Mouse (Mus musculus) spleen, adult 18-20 months (tissue): ENCODE data around the gene Tsc2.
"Not testable (repeated sequence)": the region's sequence is repeated elsewhere in the genome, so short reads cannot be mapped to it uniquely, and the experiment has no call there.

Source experiments
- DNase-seq, 2 experiments: peaks; one replicate each; pipeline ENCODE4 v3.0.0; 2022; ENCODE audit warnings: mixed read lengths in 2 of 2

Tsc2 gene

DNA sequence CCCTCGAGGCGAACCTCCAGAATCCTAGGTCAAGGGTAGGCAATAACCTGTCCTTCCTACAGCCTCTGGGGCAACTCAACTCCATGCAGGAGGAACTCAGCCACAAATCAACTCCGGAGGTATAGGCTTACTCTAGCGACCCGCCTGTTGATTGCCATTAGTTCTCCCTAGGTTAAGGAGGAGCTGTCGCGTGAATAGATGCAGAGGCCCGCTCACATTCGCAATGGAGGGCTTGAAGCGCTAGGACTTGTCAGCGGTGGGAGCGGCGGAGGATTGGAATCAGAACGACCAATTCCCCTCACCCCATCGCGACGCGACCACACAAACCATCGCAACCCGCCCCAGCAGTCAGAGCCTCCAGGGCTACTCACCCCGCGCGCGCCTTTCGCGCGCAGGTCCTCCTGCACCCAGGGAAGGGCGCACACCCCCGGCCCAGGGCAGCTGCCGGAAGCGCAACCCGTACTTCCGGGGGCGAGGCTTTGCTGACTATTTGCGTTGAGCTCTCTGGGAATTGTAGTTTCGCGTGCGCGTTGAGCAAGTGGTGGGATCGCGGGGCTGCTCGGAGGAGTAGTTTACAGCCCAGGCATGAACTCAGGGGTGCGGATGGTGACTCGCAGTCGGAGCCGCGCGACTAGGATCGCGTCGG is at the start of gene Tsc2, which contains the start of gene Nthl1:
Gene Tsc2, minus strand, starts transcription at position 464 of the 646 bp plus-strand sequence.
Gene Nthl1, plus strand, starts transcription at position 514 of the 646 bp plus-strand sequence.
- DNase-seq = peak; percentile 60 to 73

DNA sequence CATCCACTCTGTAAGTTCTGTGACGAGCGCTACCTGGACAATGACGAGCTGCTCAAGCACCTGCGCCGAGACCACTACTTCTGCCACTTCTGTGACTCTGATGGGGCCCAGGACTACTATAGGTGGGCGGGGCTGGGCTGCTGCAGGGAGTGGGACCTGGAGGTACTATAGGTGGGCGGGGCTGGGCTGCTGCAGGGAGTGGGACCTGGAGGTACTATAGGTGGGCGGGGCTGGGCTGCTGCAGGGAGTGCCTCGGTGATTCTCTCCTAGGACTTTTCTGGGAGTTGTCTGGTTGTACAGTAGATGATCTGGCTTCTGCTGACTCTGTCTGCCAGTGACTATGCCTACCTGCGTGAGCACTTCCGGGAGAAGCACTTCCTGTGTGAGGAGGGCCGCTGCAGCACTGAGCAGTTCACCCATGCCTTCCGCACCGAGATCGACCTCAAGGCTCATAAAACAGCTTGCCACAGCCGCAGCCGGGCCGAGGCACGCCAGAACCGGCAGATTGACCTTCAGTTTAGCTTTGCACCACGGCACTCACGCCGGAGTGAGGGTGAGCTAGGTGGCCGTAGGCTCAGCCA is 45.2 kb upstream of the Tsc2 start:
- DNase-seq = no peak

DNA sequence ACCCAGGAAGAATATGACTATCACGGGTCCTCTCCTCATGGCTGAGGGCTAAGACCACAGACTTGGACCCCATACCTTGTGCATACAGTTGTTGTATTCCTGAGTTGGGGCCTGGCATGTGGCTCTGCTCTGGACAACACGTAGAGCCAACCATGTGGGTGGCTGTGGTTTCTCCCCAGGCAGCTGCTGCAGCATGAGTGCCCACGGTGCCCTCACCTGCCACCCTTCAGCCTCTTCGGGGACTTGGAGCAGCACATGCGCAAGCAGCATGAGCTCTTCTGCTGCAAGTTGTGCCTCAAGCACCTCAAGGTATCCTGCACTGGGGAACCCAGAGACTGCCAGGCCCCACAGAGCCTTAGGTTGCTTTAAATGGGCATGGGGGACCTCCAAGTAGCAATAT is 44.4 kb upstream of the Tsc2 start:
- no peak for DNase-seq

DNA sequence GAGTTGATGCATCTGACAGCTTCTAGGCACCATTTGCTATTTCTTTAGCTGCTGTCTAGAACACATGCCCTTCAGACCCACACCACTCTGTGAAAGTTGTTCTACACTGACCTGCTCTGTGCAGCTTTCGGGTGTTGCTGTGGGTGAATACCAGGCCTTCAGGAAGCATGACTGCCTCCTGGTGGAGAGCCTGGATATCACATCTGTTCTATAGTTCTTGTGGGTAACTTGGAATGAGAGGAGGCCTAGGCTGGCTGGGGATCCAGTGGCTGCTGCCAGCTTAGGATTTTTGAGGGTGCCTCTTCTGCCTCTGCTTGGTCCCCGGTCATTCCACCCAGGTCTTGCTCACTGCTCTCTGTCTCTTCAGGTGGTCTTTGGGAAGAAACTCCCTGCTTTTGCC is 43.8 kb upstream of the Tsc2 start:
- DNase-seq = peak in 1 of 2 experiments; percentile 70

DNA sequence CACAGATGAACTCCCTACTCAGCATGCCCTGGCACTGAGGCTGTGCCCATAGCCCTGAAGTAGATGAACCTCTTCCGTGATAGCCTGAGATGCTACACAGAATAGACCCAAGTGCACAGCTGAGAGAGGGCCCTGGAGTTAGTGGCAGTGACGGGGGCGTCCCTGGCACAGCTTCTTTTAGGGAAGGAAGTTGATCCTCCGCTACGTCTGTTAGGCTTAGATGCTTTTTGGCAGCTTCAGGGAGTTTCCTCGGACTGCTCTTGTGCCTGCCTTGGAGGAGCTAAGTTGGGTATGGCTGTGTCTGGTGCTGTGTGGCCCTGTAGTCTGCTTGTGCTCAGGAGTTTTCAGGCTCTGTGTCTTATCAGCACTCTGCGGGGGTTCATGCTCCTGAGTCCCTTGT is 41.8 kb upstream of the Tsc2 start:
- no peak for DNase-seq

DNA sequence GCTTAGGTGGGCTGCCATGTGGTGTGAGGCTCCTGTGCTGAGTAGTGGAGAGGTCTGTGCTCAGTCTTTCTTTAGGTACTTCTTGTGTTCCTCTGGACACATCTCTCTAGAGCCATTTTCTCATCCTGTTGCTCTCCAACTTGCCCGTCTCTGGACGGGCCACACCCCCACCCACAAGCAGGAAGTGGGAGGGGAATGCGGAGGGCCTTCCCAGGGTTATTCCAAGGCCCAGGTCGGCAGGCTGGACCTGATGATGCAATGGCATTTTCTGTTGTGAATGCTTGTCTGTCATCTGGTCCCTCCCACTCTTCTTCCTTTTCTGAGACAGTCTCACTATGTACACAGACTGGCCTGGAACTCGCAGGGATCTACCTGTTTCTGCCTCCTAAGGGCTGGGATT is 39.7 kb upstream of the Tsc2 start:
- DNase-seq = no peak

DNA sequence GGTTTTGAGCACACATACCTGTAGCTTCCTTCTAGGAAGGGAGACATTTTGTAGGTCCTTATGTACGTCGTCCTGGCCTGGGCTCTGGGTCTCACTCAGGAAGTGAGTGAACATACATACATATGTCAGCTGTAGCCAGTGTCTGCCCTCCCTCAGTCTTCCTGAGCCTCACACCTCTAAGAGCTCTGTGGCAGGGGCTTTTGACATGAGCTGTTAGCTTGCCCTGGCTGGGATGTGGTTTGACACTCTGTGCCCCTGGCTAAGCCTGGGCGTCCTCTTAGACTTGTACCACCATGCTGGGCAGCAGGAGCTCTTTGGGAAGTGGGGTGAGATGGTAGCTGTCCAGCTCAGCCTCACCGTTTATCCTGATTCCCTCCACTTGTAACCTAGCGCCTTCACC is 38.9 kb upstream of the Tsc2 start:
- no peak for DNase-seq

DNA sequence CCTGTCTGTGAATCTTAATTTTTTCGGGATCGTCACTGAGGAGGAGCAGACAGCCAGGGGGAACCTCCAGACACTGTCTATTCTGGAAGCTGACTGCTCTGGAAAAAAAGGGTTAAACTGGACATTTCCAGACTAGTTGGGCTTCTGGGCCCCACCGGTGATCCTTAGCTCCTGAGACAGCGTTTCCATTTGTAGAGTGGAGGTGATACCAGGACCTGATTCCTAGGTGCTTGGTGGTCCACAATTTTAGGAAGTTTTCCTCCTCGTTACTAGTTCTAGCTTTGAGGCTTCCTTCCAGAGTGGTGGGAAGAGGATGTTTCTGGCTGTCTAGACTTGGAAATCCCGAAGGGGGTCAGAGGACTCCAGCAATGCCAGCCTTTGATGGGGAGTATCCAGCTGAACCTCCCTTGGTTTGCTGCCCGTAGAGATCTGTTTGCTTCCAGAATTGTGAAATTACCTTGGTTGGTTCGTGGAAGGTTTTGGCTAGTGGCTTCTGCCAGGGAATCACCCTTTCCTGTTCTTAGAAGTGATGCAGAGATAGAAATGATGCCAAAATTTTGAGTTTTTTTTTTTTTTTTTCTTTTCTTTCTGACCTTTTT is 37.9 kb upstream of the Tsc2 start:
- no peak for DNase-seq

DNA sequence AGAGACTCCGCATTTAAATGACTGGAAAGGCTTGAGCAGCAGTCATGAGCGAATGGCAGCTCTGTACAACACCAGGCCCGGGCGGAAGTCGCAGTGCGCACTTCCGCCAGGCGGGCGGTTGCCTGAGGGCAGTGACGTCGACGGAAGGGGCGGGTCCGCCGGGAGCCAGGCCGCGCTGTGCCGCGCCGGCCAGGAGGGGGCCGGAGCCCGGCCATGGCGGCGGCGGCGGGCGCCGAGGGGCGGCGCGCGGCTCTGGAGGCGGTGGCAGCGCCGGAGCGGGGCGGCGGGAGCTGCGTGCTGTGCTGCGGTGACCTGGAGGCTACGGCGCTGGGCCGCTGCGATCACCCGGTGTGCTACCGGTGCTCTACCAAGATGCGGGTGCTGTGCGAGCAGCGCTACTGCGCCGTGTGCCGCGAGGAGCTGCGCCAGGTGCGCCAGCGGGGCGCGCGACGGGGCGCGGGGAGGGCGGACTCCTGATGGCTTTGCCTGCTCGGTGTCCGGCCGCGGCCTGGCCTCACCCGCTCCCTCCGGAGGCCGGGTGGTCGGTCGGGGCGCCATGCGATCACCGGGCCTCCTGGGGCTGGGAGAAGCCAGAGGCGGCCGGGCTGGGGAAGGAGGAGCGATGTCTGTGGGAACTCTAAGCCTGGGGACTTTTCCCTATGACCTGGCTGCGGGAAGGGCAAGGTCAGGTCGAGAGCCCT is 37.3 kb upstream of the Tsc2 start, which contains the start of gene Zfp598:
Gene Zfp598, plus strand, starts transcription at position 143 of the 701 bp plus-strand sequence.
- DNase-seq = peak; percentile 89 to 96

DNA sequence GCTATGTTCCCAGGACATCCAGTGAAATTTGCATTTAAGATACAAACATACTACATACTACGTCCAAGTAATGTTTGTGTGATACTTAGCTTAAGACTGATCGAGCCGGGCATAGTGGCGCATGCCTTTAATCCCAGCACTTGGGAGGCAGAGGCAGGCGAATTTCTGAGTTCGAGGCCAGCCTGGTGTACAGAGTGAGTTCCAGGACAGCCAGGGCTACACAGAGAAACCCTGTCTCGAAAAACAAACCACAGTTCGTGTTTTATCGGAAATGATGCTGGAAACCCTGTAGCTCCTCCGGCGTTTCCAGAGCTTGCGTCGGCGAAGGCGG is 36.7 kb upstream of the Tsc2 start:
- not testable (repeated sequence) for DNase-seq

DNA sequence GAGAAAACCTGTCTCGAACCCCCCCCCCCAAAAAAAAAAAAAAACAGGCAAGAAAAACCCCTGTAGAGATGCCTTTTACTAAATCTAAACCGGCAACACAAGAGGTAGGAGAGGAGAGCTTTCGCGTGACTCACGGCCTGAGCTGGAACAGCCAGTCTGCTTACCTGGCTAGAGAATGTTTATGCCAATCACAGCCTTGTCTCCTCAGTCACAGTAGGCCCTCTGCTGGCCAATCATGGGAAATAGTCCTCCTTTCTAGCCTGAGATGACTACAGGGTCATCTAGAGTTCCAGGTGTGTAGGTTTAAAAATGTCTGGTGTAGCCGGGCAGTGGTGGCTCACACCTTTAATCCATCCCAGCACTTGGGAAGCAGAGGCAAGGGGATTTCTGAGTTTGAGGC is 35.0 kb upstream of the Tsc2 start:
- DNase-seq = peak; percentile 34 to 57

DNA sequence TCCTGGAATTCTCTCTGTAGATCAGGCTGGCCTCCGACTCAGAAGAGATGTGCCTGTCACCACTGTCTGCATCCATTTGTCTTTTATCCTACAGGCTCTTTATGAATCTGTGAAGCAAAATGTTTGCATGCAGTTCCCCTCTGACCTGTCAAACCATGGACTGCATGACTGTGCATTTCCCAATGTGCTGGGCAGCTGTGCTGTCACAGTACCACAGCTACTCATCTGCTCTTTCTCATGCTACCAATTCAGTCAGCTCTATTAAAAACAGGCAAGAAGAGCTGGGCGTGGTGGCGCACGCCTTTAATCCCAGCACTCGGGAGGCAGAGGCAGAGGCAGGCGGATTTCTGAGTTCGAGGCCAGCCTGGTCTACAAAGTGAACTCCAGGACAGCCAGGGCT is 34.6 kb upstream of the Tsc2 start:
- not testable (repeated sequence) for DNase-seq

DNA sequence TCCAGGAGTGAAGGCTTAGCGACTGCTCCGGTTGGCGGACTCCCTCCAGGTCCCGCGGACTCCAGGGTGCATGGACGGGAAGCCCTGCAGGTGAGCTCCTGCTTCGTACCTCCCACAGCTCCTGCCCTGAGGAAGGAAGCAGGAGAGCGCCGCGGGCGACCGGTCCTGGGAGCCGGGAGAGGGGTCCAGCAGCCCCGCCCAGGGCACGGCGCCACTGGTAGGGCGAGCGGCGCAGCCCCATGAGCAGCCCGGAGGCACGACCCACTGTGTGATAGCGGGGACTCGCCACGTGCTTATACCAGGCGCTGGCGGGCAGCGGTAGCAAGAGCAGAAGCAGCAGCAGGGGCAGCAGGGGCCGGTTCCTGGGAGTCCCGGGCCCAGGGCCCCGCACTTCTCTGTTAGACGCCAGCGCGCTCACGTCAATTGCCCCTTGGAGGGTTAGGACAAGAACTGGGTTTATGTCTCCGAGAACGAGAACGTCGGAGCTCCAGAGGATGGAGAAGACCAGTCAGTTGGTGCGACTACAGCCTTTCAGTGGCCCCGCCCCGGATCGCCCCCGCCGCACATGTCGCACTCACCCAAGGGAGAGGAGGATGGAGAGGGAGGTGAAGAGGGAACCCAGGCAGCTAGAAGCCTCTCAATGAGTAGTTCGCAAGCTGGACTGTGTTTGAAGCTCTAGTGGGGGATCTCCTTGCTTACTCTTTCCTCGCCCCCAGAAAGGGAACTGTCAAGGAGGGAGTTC is 25.8 kb upstream of the Tsc2 start, which contains the start of gene Npw:
Gene Npw, minus strand, starts transcription at position 441 of the 742 bp plus-strand sequence.
- DNase-seq = no peak

DNA sequence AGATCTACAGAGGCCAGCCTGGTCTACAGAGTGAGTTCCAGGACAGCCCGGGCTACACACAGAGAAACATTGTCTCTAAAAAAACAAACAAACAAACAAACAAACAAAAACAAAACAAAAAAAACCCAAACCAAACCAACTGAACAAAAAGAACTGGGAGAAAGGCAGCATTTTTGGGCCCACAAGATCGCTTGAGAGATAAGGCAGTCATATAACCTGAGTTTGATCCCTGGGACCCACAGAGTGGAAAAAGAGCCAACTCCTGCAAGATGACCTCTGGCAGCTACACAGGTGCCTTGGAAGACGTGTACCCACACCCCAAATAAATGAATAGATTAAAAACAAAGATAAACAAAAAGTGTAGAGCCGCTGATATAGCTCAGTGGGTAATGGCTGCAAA is 22.5 kb upstream of the Tsc2 start:
- DNase-seq = no peak

DNA sequence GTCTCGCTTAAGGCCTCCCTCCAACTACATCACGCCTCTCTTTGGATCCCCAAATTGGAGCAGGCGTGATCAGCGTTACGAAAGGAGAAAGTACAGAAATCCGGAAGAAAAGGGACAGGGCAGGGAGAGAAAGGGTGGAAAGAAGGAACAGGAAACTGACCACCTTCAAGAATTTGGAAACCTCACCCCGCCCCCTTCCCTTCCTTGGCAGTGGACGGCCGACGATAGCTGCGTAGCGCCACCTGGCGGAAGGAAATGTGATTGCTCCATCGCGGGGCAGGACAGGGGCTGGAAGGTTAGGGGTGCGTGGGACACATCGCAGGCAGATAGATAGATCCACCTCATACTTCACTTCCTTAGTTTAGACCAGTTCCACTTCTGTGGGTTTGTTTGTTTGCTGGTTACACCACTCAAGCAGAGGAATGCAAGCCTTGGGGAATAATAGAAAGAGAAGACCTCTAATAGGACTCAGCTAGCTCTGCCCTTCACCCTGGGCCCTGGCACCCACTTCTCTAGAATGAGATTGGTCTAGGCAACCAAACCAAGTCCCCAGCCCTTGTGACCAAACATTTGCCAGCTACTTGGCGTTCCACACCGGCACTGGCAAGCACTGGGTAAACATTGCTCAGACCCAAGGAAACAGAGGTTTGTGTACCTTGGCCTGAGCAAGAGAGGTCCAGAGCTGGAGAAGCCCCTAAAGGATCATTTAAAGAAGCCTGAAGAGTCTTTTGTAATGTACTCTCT is 21.7 kb upstream of the Tsc2 start:
- peak; percentile 42 to 74 for DNase-seq

DNA sequence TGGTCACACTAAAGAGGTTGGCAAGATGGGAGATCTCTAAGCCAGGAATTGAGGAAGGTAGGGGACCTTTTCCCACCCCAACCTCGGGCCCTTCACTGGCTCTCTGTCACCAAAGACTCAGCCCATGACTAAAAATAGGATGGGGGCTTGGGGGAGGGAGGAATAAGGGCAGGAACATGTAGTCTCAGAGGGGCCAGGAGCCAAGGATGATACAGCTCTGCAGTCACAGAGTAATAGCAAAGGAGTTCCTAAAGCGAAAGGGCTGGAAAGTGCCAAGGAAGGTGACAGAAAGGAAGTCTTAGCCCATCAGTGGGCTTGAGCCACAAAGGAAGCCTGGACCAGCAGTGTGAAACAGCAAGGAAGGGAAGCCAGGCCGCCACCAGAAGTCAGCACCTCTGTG is 19.4 kb upstream of the Tsc2 start:
- no peak for DNase-seq

DNA sequence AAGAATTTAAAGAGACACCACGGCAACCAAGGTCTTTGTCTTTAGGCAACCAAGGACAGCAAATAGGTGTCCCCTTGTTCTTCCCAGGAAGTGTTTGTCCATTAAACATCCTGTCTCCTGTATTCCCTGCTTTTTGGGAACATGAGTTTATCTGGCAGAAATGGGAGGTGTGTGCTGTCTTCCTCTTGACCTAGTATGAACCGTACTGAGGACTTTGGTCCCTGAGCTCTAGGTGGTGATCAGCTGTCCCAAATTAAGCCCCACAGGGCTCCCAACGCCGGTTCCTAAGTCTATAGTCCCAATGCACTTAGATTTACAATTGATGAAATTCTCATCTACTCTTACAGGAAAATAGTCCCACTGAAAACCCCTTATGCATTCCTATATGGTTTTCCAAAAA is 18.3 kb upstream of the Tsc2 start:
- no peak for DNase-seq

DNA sequence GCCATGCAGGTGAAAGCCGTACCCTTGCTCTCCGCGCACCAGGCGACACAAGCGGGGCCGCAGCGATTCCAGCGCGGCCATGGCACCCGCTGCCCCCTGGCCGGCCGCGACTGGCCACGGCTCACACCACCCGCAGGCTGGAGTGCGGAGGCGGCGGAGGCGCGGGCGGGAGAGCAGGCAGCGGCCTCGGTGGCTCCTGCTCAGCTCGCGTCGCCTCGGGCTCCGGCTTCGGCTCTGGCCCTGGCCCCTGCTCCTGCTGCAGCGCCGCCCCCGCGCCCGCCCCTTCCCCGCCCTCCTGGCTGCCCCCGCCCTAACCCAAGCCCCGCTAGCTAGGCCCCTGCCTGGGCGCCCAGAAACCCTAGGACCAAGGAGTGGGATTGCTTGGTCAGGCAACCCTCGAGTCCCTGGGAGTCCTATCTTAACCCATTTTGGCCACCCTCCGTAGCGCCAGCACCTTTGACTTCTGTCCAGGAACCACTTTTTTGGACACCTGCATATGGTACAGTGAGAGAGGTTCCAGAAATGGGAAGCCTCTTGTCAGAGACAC is 17.7 kb upstream of the Tsc2 start, which contains the start of gene Slc9a3r2:
Gene Slc9a3r2, minus strand, starts transcription at position 258 of the 547 bp plus-strand sequence.
- no peak for DNase-seq

DNA sequence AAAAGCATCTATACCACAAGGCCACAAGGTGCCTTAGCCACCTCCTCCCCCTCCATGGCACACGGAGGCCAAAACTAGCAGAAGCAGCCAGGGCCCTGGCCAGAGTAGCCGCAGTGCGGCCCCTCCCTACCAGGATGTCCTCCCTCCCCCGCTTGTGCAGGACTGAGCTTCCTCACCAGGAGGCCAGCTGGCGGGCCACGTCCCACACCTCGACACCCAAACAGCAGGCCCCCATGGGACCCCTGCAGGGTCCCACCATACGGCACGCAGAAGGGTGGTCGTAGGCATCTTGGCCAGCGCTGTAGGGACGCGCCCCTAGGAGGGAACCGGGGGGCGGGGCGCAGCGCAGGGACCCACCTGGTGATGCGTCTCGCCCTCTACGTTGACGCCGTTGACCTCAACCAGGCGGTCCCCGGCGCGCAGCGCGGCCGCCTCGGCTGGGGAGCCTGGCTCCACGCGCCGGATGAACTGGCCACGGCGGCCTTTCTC is 17.2 kb upstream of the Tsc2 start:
- no peak for DNase-seq

DNA sequence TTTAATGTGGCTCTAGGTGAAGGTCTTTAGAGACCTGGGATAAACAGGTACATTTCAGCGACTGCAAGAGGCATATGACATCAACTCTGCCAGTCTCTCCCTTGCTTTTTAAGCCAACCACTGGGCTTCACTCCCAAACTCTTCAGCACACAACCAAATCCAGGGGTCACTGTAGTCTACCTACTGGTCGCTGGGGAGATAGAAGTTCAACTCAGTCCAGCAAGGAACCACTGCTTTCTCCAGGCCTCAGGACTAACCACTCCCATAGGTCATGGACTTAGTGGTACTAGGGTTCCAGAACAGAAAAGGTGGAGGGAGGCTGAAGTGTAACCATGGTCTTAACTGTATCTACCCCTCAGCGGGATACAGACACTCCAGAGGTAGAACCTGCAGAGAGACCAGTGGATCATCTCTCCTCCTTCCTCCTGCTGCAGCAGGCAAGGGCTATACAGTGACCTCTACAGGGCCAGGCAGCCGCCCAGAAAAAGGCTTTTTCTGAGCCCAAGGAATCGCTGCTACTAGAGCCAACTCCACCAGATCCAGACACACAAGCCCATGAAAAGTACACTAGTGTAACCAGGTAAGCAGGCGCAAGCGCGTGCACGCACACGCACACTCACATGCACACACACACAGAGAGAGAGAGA is 16.4 kb upstream of the Tsc2 start:
- no peak for DNase-seq

DNA sequence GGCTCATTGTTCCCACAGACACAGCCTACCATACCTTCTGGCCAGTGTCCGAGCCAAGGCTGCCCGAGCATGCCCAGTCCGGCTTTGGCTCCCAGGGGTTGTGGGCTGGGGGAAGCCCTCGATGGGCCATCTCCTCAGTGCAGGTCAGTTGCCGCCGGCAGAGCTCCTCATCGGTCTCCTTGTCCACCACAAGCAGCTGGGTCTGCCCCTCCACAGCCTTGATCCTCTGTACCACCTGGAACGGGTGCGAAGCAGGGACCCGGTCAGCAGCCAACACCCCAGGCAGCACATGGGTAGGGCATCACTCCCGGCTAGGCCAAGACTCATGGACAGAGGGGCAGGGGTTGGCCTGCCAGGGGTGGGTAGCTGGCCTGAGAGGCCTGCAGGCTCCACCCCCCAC is 15.1 kb upstream of the Tsc2 start:
- DNase-seq = no peak
